Mouse (Mus musculus) stomach, embryonic 16.5 days (tissue): ENCODE data around the gene Olfr152. TPM values are rescaled to one million over a fixed set of nuclear protein-coding genes. Genes with fewer than 3 reads are reported as not detected.

ENCODE experiments used
- ATAC-seq: fragments of 200-750 bp; cut with Nextera tagmentation; 2 replicates; pipeline ENCODE4 v1.8.0; 2017; ENCODE audit warnings: moderate number of reproducible peaks, moderate TSS enrichment; ENCODE audit not compliant: insufficient read depth, low FRiP score
- H3K27ac ChIP-seq: fragments of 300-500 bp; sonication (generic); 2 replicates; pipeline ENCODE4 v1.5.1; 2014; ENCODE audit warnings: low read length
- H3K27me3 ChIP-seq: fragments of 300-500 bp; sonication (generic); 2 replicates; pipeline ENCODE4 v1.6.1; 2014; ENCODE audit warnings: low read length, control low read depth, mixed read lengths; ENCODE audit not compliant: control insufficient read depth, insufficient read depth
- H3K36me3 ChIP-seq: fragments of 300-500 bp; sonication (generic); 2 replicates; pipeline ENCODE4 v1.6.1; 2014; ENCODE audit warnings: low read length; ENCODE audit not compliant: control insufficient read depth, insufficient read depth
- H3K4me1 ChIP-seq: fragments of 300-500 bp; sonication (generic); 2 replicates; pipeline ENCODE4 v1.6.1; 2014; ENCODE audit warnings: low read length, control low read depth, mixed read lengths; ENCODE audit not compliant: control insufficient read depth, insufficient read depth
- H3K4me2 ChIP-seq: fragments of 300-500 bp; sonication (generic); 2 replicates; pipeline ENCODE4 v1.6.1; 2014; ENCODE audit warnings: low read depth, low read length, mixed read lengths
- H3K4me3 ChIP-seq: fragments of 300-500 bp; sonication (generic); replicated peaks from 2 replicates; pipeline ENCODE4 v1.5.1; 2014; ENCODE audit warnings: mild to moderate bottlenecking, low read length
- H3K9ac ChIP-seq: fragments of 300-500 bp; sonication (generic); 2 replicates; pipeline ENCODE4 v1.6.1; 2014; ENCODE audit warnings: low read length
- H3K9me3 ChIP-seq: fragments of 300-500 bp; sonication (generic); replicated peaks from 2 replicates; pipeline ENCODE4 v1.6.1; 2016; ENCODE audit warnings: low read length, control low read depth; ENCODE audit not compliant: control insufficient read depth
- WGBS: fragments of 180-500 bp; shearing (Covaris S2); extraction: QIAGEN DNeasy Blood & Tissue Kit; methylation state at CpG from one replicate; pipeline ENCODE4 v1.1.7; 2014; 5-methylcytosine and 5-hydroxymethylcytosine counted together
- polyA plus RNA-seq: library from polyadenylated mRNA; unstranded; fragments of >200 nt; fragmentation: Nextera tagmentation; extraction: Ambion mirVana; gene quantifications from 2 replicates; pipeline ENCODE4 v1.2.1, GENCODE M21; 2015

Olfr152 gene
- not detected in 2 replicates for polyA plus RNA-seq

DNA sequence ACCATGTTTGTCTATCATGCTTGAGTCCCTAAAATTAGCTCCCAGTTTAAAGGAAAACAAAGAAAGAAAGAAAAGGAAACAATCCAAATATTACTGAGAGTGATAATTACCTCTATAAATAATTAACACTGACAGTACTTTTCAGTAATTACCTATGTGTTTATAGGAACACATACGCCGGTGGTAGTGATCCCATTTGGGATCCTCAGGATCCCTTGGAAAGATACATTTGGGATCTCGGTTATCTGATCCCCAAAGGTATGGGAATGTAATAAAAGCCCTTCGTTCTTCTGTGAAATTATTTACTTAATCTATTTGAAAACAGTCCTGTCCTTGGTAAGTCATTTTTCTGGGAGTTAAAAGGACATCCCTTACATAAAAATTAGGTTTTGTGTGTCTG, at the start of gene Olfr152:
TSS of gene Olfr152 (plus strand) at position 301 of the 400 bp plus-strand sequence.
- no peak within 1 kb of the TSS for H3K4me2 ChIP-seq
- no peak within 1 kb of the TSS for H3K9ac ChIP-seq
- no peaks in the 10 kb centered on the region for H3K36me3 ChIP-seq
- WGBS: 67% methylated on average over 4 of the region's 4 CpGs
- no peak within 1 kb of the TSS for H3K4me3 ChIP-seq
- no peaks in the 10 kb centered on the region for H3K27me3 ChIP-seq
- no peak within 1 kb of the TSS for H3K27ac ChIP-seq
- no peaks in the 10 kb centered on the region for H3K4me1 ChIP-seq
- no peaks in the 10 kb centered on the region for H3K9me3 ChIP-seq
- ATAC-seq: no peak

- Histone ChIP-seq H3K4me1 (no peaks in the 10 kb centered on the region), H3K9ac (no peak within 1 kb of the TSS), H3K27ac (no peak within 1 kb of the TSS), H3K27me3 (no peaks in the 10 kb centered on the region), H3K36me3 (no peaks in the 10 kb centered on the region), H3K9me3 (no peaks in the 10 kb centered on the region), H3K4me3 (no peak within 1 kb of the TSS), H3K4me2 (no peak within 1 kb of the TSS)
- 84% methylated on average over 1 of the region's 1 CpGs for whole genome bisulfite sequencing
- no peak for ATAC-seq
These were observed 39.4 kb upstream of the Olfr152 start, which contains the start of gene Olfr1138 for GRCm38 (mm10) chr2:87739878-87740277. TSS of gene Olfr1138 (minus strand) at chr2:87739978.

GRCm38 (mm10) chr2:87743452-87743851, 35.8 kb upstream of the Olfr152 start, which contains the start of gene Olfr1140:
TSS of gene Olfr1140 (plus strand) at chr2:87743752.
- no peak within 1 kb of the TSS for H3K27ac ChIP-seq
- H3K4me2 ChIP-seq: no peak within 1 kb of the TSS
- no peaks in the 10 kb centered on the region for H3K27me3 ChIP-seq
- ATAC-seq: no peak
- H3K4me3 ChIP-seq: no peak within 1 kb of the TSS
- no peaks in the 10 kb centered on the region for H3K4me1 ChIP-seq
- H3K9ac ChIP-seq: no peak within 1 kb of the TSS
- H3K9me3 ChIP-seq: no peaks in the 10 kb centered on the region
- WGBS: 78% methylated on average over 3 of the region's 3 CpGs
- no peaks in the 10 kb centered on the region for H3K36me3 ChIP-seq

DNA sequence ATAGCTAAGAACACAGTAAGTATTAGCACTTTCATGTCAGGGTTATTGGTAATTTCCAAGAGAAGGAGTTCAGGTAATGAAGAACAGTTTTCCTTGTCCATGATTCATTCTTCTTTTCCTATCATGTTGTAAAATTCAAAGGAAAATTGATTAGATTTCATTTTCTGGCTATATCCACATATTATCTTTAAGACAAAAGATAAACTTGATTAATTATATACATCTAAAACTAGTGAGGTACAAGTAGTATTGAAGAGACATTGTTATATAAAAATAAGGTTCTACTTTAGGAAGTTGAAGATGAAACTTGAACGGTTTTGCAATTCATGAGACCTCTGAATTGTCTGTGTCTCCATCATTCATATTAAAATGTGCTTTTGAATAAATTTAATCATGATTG, 25.4 kb upstream of the Olfr152 start, which contains the start of gene Olfr1141:
TSS of gene Olfr1141 (minus strand) at position 101 of the 400 bp plus-strand sequence.
- Histone ChIP-seq H3K36me3 (no peaks in the 10 kb centered on the region), H3K27me3 (no peaks in the 10 kb centered on the region), H3K9me3 (no peaks in the 10 kb centered on the region), H3K9ac (no peak within 1 kb of the TSS), H3K4me1 (no peaks in the 10 kb centered on the region), H3K4me3 (no peak within 1 kb of the TSS), H3K4me2 (no peak within 1 kb of the TSS), H3K27ac (no peak within 1 kb of the TSS)
- 89% methylated on average over 1 of the region's 1 CpGs for WGBS
- ATAC-seq: no peak

GRCm38 (mm10) chr2:87776143-87776542, 3.1 kb upstream of the Olfr152 start:
- no peaks in the 10 kb centered on the region for H3K9me3 ChIP-seq
- no peak overlapping the region for H3K9ac ChIP-seq
- 33% methylated on average over 1 of the region's 1 CpGs for WGBS
- no peaks in the 10 kb centered on the region for H3K27me3 ChIP-seq
- no peaks in the 10 kb centered on the region for H3K4me1 ChIP-seq
- H3K36me3 ChIP-seq: no peaks in the 10 kb centered on the region
- H3K4me2 ChIP-seq: no peak overlapping the region
- ATAC-seq: no peak
- H3K27ac ChIP-seq: no peak overlapping the region
- no peak overlapping the region for H3K4me3 ChIP-seq

GRCm38 (mm10) chr2:87800292-87800691, 21.0 kb downstream of the Olfr152 start, which contains the start of gene Olfr1143:
TSS of gene Olfr1143 (plus strand) at chr2:87800592.
- no peaks in the 10 kb centered on the region for H3K9me3 ChIP-seq
- H3K36me3 ChIP-seq: no peaks in the 10 kb centered on the region
- ATAC-seq: no peak
- no peak within 1 kb of the TSS for H3K4me2 ChIP-seq
- no peak within 1 kb of the TSS for H3K27ac ChIP-seq
- no peaks in the 10 kb centered on the region for H3K4me1 ChIP-seq
- H3K4me3 ChIP-seq: no peak within 1 kb of the TSS
- no peaks in the 10 kb centered on the region for H3K27me3 ChIP-seq
- H3K9ac ChIP-seq: no peak within 1 kb of the TSS

- Histone ChIP-seq H3K4me1 (no peaks in the 10 kb centered on the region), H3K4me3 (no peak within 1 kb of the TSS), H3K9ac (no peak within 1 kb of the TSS), H3K36me3 (no peaks in the 10 kb centered on the region), H3K27ac (no peak within 1 kb of the TSS), H3K9me3 (no peaks in the 10 kb centered on the region), H3K4me2 (no peak within 1 kb of the TSS), H3K27me3 (no peaks in the 10 kb centered on the region)
- 61% methylated on average over 1 of the region's 1 CpGs for WGBS
- ATAC-seq: no peak
These were observed 30.2 kb downstream of the Olfr152 start, which contains the start of gene Olfr1145 for GRCm38 (mm10) chr2:87809522-87809921. TSS of gene Olfr1145 (plus strand) at chr2:87809822.

DNA sequence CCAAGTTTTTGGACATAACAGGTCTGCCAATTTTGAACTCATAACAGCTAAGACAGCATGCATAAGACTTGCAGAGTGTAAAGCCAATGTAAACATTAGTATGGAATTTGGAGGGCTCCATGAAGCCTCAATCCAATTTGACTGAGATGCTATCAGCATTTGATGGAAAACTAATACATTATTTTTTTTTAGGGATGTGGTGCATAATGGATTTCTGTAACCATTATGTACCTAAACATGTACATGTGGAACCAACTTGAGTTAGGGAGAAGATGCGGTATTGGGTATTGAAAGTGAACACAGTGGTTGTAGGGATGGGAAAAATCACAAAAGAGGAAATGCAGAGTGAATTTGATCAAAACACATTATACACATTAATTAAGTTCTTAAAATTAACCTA, 51.0 kb downstream of the Olfr152 start, which contains the start of gene Olfr1148:
TSS of gene Olfr1148 (plus strand) at position 301 of the 400 bp plus-strand sequence.
- Histone ChIP-seq H3K4me2 (no peak within 1 kb of the TSS), H3K4me3 (no peak within 1 kb of the TSS), H3K9ac (no peak within 1 kb of the TSS), H3K27ac (no peak within 1 kb of the TSS), H3K9me3 (no peaks in the 10 kb centered on the region), H3K27me3 (no peaks in the 10 kb centered on the region), H3K36me3 (no peaks in the 10 kb centered on the region), H3K4me1 (no peaks in the 10 kb centered on the region)
- 82% methylated on average over 1 of the region's 1 CpGs for WGBS
- ATAC-seq: no peak
